Mouse (Mus musculus) urinary bladder, postnatal 25 days (tissue): ENCODE results near the gene Slc39a8.

Source experiments
- DNase-seq: peaks from one replicate; pipeline ENCODE4 v3.0.0; 2022; ENCODE audit warnings: low spot score

The Slc39a8 gene

GRCm38 (mm10) chr3:135845860-135846259 lies 20.8 kb downstream of the Slc39a8 start:
- no peak for DNase-seq

GRCm38 (mm10) chr3:135851607-135852006 lies 26.5 kb downstream of the Slc39a8 start:
- no peak for DNase-seq

GRCm38 (mm10) chr3:135853604-135854297 lies 28.7 kb downstream of the Slc39a8 start:
- no peak for DNase-seq

GRCm38 (mm10) chr3:135854298-135854984 lies 29.4 kb downstream of the Slc39a8 start:
- no peak for DNase-seq

- DNase-seq: no peak
Observed at GRCm38 (mm10) chr3:135854985-135855340, 29.9 kb downstream of the Slc39a8 start.

- DNase-seq: no peak
Observed at GRCm38 (mm10) chr3:135856303-135856702, 31.2 kb downstream of the Slc39a8 start.

- no peak for DNase-seq
Observed at GRCm38 (mm10) chr3:135857134-135857533, 32.1 kb downstream of the Slc39a8 start.

GRCm38 (mm10) chr3:135859431-135859830 lies 34.4 kb downstream of the Slc39a8 start:
- DNase-seq: no peak

- DNase-seq: no peak
Observed at GRCm38 (mm10) chr3:135862804-135863203, 37.7 kb downstream of the Slc39a8 start.

- no peak for DNase-seq
Observed at GRCm38 (mm10) chr3:135869041-135869440, 44.0 kb downstream of the Slc39a8 start.

- DNase-seq: no peak
Observed at GRCm38 (mm10) chr3:135872325-135872724, 47.2 kb downstream of the Slc39a8 start.

GRCm38 (mm10) chr3:135873596-135873995 lies 48.5 kb downstream of the Slc39a8 start:
- DNase-seq: no peak

GRCm38 (mm10) chr3:135878048-135878447 lies 53.0 kb downstream of the Slc39a8 start:
- DNase-seq: no peak

GRCm38 (mm10) chr3:135885927-135886658 lies 61.0 kb downstream of the Slc39a8 start:
- DNase-seq: no peak

GRCm38 (mm10) chr3:135886659-135887027 lies 61.6 kb downstream of the Slc39a8 start:
- peak; percentile 70 for DNase-seq

GRCm38 (mm10) chr3:135887033-135887855 lies 62.2 kb downstream of the Slc39a8 start:
- no peak for DNase-seq

GRCm38 (mm10) chr3:135887856-135888155 lies 62.7 kb downstream of the Slc39a8 start:
- DNase-seq: no peak

- DNase-seq: no peak
Observed at GRCm38 (mm10) chr3:135889401-135889800, 64.3 kb downstream of the Slc39a8 start.

- DNase-seq: no peak
Observed at GRCm38 (mm10) chr3:135903366-135903765, 78.3 kb downstream of the Slc39a8 start.

GRCm38 (mm10) chr3:135904881-135905280 lies 79.8 kb downstream of the Slc39a8 start:
- no peak for DNase-seq

GRCm38 (mm10) chr3:135905729-135906128 lies 80.7 kb downstream of the Slc39a8 start:
- no peak for DNase-seq

- DNase-seq: no peak
Observed at GRCm38 (mm10) chr3:135907028-135907427, 81.9 kb downstream of the Slc39a8 start.
